Mouse (Mus musculus) gastrocnemius, postnatal 36 days (tissue): ENCODE data around the gene Sertad2. TPM values are rescaled to one million over a fixed set of nuclear protein-coding genes. Genes with fewer than 3 reads are reported as not detected.

Experiments used
- DNase-seq, 2 experiments: peaks; one replicate each; pipeline ENCODE4 v3.0.0; 2022
- intact Hi-C: fragments of 180-260 bp; cut with DNase I; formaldehyde crosslinking; loops from one replicate; pipeline ENCODE4 v1.15.1; 2025
- total RNA-seq, 2 experiments: library from RNA; stranded (reverse); gene quantifications; 2 replicates each; pipeline ENCODE4 v1.2.3; 2021

Gene Sertad2
- total RNA-seq, 2 experiments from 2014 or later, result 10.1 to 12.0 TPM

GRCm38 (mm10) chr11:20662811-20663210 is 119.8 kb downstream of the Sertad2 start:
- no peak for DNase-seq
- intact Hi-C loops, result no loop called here

GRCm38 (mm10) chr11:20663580-20664198 is 120.6 kb downstream of the Sertad2 start:
- intact Hi-C loops, result no loop called here
- DNase-seq, result no peak

GRCm38 (mm10) chr11:20664878-20665277 is 121.8 kb downstream of the Sertad2 start:
- intact Hi-C loops, result no loop called here
- DNase-seq, result no peak

- intact Hi-C loops, result no loop called here
- DNase-seq, result no peak
Observed at GRCm38 (mm10) chr11:20671789-20672392, 128.8 kb downstream of the Sertad2 start.

GRCm38 (mm10) chr11:20672513-20672912 is 129.5 kb downstream of the Sertad2 start:
- DNase-seq, result no peak
- intact Hi-C loops, result no loop called here

- no peak for DNase-seq
- intact Hi-C loops, result no loop called here
Observed at GRCm38 (mm10) chr11:20679396-20679795, 136.3 kb downstream of the Sertad2 start.

- no peak for DNase-seq
- intact Hi-C loops, result loop anchor here (5.0 kb wide), 1 partner anchor 33 kb away; no protein-coding TSS in a partner anchor
Observed at GRCm38 (mm10) chr11:20680781-20681180, 137.7 kb downstream of the Sertad2 start.

- intact Hi-C loops, result loop anchor here (5.0 kb wide), 1 partner anchor 34 kb away; no protein-coding TSS in a partner anchor
- DNase-seq, result no peak
Observed at GRCm38 (mm10) chr11:20681679-20682078, 138.6 kb downstream of the Sertad2 start.

GRCm38 (mm10) chr11:20691000-20691399 is 147.9 kb downstream of the Sertad2 start:
- intact Hi-C loops, result loop anchor here (2.0 kb wide), 1 partner anchor 236 kb away; no protein-coding TSS in a partner anchor
- DNase-seq, result peak; percentile 28 to 43

Other genes with a start within 250 kb of the Sertad2 start
- gene Slc1a4, start 210.5 kb upstream of the Sertad2 start, total RNA-seq, result under 1 TPM; 0.71 to 0.81 TPM
- gene Aftph, start 198.3 kb downstream of the Sertad2 start, total RNA-seq, result 10 to 100 TPM; 14.3 to 15.1 TPM